Mouse (Mus musculus) erythroblast, embryonic 14.5 days (primary cell): ENCODE data around the gene Tbx5.

Experiments
- GATA1 ChIP-seq: IDR thresholded peaks from 2 replicates; pipeline ENCODE4 v1.6.1; 2012; ENCODE audit warnings: low read length, inconsistent platforms, mixed read lengths
- TAL1 ChIP-seq: IDR thresholded peaks from 3 replicates; pipeline ENCODE4 v1.6.1; 2012; ENCODE audit warnings: low read length, inconsistent platforms, mixed read lengths

DNA sequence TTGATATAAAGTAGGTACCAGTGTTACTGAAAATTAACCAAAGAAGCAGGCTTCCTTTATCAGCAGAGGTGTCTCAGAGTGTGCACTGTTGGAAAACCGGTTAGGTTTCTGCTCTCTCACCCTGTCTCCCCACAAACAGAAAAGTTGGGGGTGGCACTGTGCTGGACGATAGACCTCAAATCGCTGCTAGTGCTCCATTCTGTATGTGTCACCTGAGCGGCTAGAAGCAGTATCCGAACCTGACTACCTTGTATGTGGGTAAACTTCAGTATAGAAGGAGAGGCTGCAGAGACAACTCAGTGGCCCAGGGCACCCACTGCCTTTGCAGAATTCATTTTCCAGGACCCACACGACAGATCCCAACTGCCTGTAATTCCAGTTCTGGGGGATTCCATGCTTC, 23.8 kb upstream of the Tbx5 start:
- TF ChIP-seq GATA1, result no peak
- no peak for TF ChIP-seq TAL1
